Mouse (Mus musculus): ENCODE results near the gene Rgs3. TPM values are rescaled to one million over a fixed set of nuclear protein-coding genes. Genes with fewer than 3 reads are reported as not detected.

Gene Rgs3
- total and polyA plus RNA-seq, 3 experiments = not detected

DNA sequence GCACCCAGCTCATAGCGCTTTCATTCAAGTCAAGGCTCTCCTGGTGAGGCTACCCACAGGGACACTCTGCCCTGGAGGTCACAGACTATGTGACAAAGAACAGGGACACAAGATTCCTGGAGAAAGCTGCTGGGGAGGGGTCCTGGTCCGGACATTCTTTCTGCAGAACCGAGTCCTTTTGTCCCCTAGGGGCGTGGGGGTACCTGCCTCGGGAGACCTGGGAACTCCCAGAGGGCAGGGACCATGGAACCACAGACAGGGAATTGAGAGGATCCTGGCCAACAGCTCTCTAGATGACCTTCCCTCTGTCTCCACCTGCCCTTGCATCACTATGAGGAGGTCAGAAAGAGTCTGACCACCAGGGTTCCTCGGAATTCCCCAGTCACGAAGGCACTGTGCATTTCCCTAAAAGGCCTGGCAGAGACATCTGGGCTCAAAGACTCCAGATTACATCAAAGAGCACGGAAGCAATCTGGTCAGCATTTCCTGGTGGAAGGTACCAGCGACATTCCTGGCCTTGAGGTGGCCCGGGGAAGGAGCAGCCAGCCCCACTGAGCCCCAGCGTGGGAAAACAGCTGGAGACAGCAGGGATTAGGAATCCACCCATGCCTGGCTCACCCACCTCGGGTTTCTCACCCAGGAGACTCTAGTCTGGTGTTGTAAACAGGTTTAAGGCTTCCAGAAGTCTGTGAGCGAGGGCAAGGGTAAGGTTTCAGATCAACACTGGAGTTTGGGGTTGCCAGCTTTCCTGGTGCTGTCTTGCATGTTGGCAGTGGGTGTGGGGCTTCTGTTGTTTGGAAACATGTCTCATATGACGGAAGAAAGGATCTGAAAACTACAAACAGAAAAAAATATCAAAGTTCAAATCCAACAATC is 183.5 kb downstream of the Rgs3 start:
- DNase-seq (ENCODE audit: low read depth, low spot score) = no peak
- Histone ChIP-seq H3K4me3 (ENCODE audit: control insufficient read depth in 1 of 2, insufficient read depth in 1 of 2, low read depth in 2 of 2, low read length in 2 of 2) (no peak overlapping the region), H3K36me3 (ENCODE audit: control insufficient read depth in 1 of 2, insufficient read depth in 2 of 2, low read length in 2 of 2) (no peaks in the 10 kb centered on the region), H3K27ac (ENCODE audit: control insufficient read depth, low read depth, low read length) (no peak overlapping the region), H3K27me3 (ENCODE audit: control insufficient read depth in 1 of 2, insufficient read depth in 2 of 2, low read length in 2 of 2) (no peaks in the 10 kb centered on the region), H3K9ac (ENCODE audit: control insufficient read depth, low read depth, low read length, poor library complexity, severe bottlenecking) (no peak overlapping the region), H3K9me3 (replicated peaks; ENCODE audit: insufficient read depth, low read length) (no peaks in the 10 kb centered on the region), H3K79me2 (ENCODE audit: control insufficient read depth, insufficient read depth, low read length, poor library complexity) (no peaks in the 10 kb centered on the region), H3K4me1 (ENCODE audit: control insufficient read depth in 1 of 2, insufficient read depth in 2 of 2, low read length in 2 of 2) (no peaks in the 10 kb centered on the region)
- no peak for TF ChIP-seq MXI1 (IDR thresholded peaks at IDR 0.05; ENCODE audit: low read depth, low read length)

DNA sequence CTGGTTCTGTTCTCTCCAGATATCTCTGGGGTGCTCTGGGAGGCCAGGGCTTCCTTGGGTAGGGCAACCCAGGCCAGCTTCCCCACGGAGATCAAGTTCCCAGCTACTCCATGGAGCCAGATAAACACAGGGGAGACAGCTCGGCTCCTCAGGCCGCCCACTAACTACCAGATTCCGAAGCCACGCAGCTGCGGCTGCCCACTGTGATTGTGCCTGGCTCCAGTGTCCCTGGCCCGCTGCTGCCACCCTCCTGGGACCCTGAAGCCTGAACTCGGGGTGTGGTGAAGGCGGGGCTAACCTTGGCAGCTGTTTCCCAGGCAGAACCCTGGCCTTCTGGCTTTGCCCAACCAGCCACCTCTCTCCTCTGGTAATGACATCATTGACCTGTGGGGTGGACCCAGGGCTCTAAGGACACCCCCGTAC is 184.9 kb downstream of the Rgs3 start:
- no peaks in the 10 kb centered on the region for H3K9me3 ChIP-seq (replicated peaks; ENCODE audit: insufficient read depth, low read length)
- H3K27me3 ChIP-seq (ENCODE audit: control insufficient read depth in 1 of 2, insufficient read depth in 2 of 2, low read length in 2 of 2) = no peaks in the 10 kb centered on the region
- TF ChIP-seq E2F4 (IDR thresholded peaks at IDR 0.05; ENCODE audit: borderline replicate concordance, low read depth, low read length) = no peak
- no peak for TF ChIP-seq CHD2 (IDR thresholded peaks at IDR 0.05; ENCODE audit: low read length)
- no peak for TF ChIP-seq KAT2A (conservative IDR thresholded peaks at IDR 0.05; ENCODE audit: low read depth, low read length)
- no peak for TF ChIP-seq EP300 (IDR thresholded peaks at IDR 0.05; ENCODE audit: low read depth in 1 of 2, low read length in 2 of 2)
- no peak for TF ChIP-seq GABPA (IDR thresholded peaks at IDR 0.05; ENCODE audit: low read depth, low read length)
- TF ChIP-seq ELF1 (IDR thresholded peaks at IDR 0.05; ENCODE audit: low read depth, low read length) = no peak
- TF ChIP-seq JUND (IDR thresholded peaks at IDR 0.05; ENCODE audit: low read depth, low read length) = no peak
- TF ChIP-seq ZNF384 (IDR thresholded peaks at IDR 0.05; ENCODE audit: low read depth, low read length) = no peak
- no peak for TF ChIP-seq SMC3 (IDR thresholded peaks at IDR 0.05; ENCODE audit: low read depth, low read length)
- TF ChIP-seq NRF1 (IDR thresholded peaks at IDR 0.05; ENCODE audit: insufficient read depth, low read depth, low read length, poor library complexity, severe bottlenecking) = no peak
- TF ChIP-seq CTCF (IDR thresholded peaks at IDR 0.05 in 2 of 3, conservative IDR thresholded peaks at IDR 0.05 in 1 of 3; ENCODE audit: control insufficient read depth in 1 of 3, insufficient read depth in 1 of 3, low read depth in 2 of 3, low read length in 3 of 3, poor library complexity in 1 of 3, severe bottlenecking in 1 of 3) = no peak
- no peak for TF ChIP-seq HCFC1 (IDR thresholded peaks at IDR 0.05; ENCODE audit: low read depth, low read length)
- TF ChIP-seq USF1 (IDR thresholded peaks at IDR 0.05; ENCODE audit: low read depth, low read length) = no peak
- no peak for TF ChIP-seq MXI1 (IDR thresholded peaks at IDR 0.05; ENCODE audit: low read depth, low read length)
- no peak for TF ChIP-seq RAD21 (IDR thresholded peaks at IDR 0.05; ENCODE audit: low read depth, low read length)
- TF ChIP-seq BHLHE40 (IDR thresholded peaks at IDR 0.05; ENCODE audit: borderline replicate concordance, low read depth, low read length) = no peak
- TF ChIP-seq ZKSCAN1 (IDR thresholded peaks at IDR 0.05; ENCODE audit: low read depth, low read length) = no peak
- TF ChIP-seq ZC3H11A (IDR thresholded peaks at IDR 0.05; ENCODE audit: low read depth, low read length) = no peak
- H3K4me3 ChIP-seq (ENCODE audit: control insufficient read depth in 1 of 2, insufficient read depth in 1 of 2, low read depth in 2 of 2, low read length in 2 of 2) = no peak overlapping the region
- no peak for DNase-seq (ENCODE audit: low read depth, low spot score)
- no peaks in the 10 kb centered on the region for H3K79me2 ChIP-seq (ENCODE audit: control insufficient read depth, insufficient read depth, low read length, poor library complexity)
- no peaks in the 10 kb centered on the region for H3K4me1 ChIP-seq (ENCODE audit: control insufficient read depth in 1 of 2, insufficient read depth in 2 of 2, low read length in 2 of 2)
- no peak overlapping the region for H3K27ac ChIP-seq (ENCODE audit: control insufficient read depth, low read depth, low read length)
- H3K9ac ChIP-seq (ENCODE audit: control insufficient read depth, low read depth, low read length, poor library complexity, severe bottlenecking) = no peak overlapping the region
- no peaks in the 10 kb centered on the region for H3K36me3 ChIP-seq (ENCODE audit: control insufficient read depth in 1 of 2, insufficient read depth in 2 of 2, low read length in 2 of 2)
